Mouse (Mus musculus) limb, embryonic 14.5 days (tissue): ENCODE data around the gene Nostrin. TPM values are rescaled to one million over a fixed set of nuclear protein-coding genes. Genes with fewer than 3 reads are reported as not detected.

Experiments used
- ATAC-seq: fragments of 200-750 bp; cut with Nextera tagmentation; 2 replicates; pipeline ENCODE4 v1.8.0; 2017; ENCODE audit warnings: low read depth, moderate number of reproducible peaks, moderate TSS enrichment; ENCODE audit not compliant: low FRiP score
- DNase-seq: peaks from one replicate; pipeline ENCODE4 v3.0.0-alpha.2; 2015; ENCODE audit warnings: low spot score
- H3K27ac ChIP-seq: fragments of 300-500 bp; sonication (generic); replicated peaks from 2 replicates; pipeline ENCODE4 v1.5.1; 2014; ENCODE audit warnings: low read depth, mild to moderate bottlenecking, low read length, moderate library complexity, mixed read lengths
- H3K27me3 ChIP-seq: fragments of 300-500 bp; sonication (generic); 2 replicates; pipeline ENCODE4 v1.6.1; 2014; ENCODE audit warnings: low read length, mixed read lengths; ENCODE audit not compliant: control insufficient read depth, insufficient read depth
- H3K36me3 ChIP-seq: fragments of 300-500 bp; sonication (generic); 2 replicates; pipeline ENCODE4 v1.6.1; 2014; ENCODE audit warnings: mild to moderate bottlenecking, low read length, moderate library complexity, mixed read lengths; ENCODE audit not compliant: control insufficient read depth, insufficient read depth
- H3K4me1 ChIP-seq: fragments of 300-500 bp; sonication (generic); 2 replicates; pipeline ENCODE4 v1.6.1; 2014; ENCODE audit warnings: antibody characterized with exemption, low read length, mixed read lengths; ENCODE audit not compliant: control insufficient read depth, insufficient read depth
- H3K4me2 ChIP-seq: fragments of 300-500 bp; sonication (generic); replicated peaks from 2 replicates; pipeline ENCODE4 v1.6.1; 2014; ENCODE audit warnings: low read depth, mild to moderate bottlenecking, low read length, moderate library complexity; ENCODE audit not compliant: severe bottlenecking
- H3K4me3 ChIP-seq: fragments of 300-500 bp; sonication (generic); replicated peaks from 2 replicates; pipeline ENCODE4 v1.5.1; 2014; ENCODE audit warnings: low read length
- H3K9ac ChIP-seq: fragments of 300-500 bp; sonication (generic); 2 replicates; pipeline ENCODE4 v1.6.1; 2014; ENCODE audit warnings: mild to moderate bottlenecking, low read depth, low read length, moderate library complexity; ENCODE audit not compliant: severe bottlenecking
- H3K9me3 ChIP-seq: fragments of 300-500 bp; sonication (generic); 2 replicates; pipeline ENCODE4 v1.6.1; 2016; ENCODE audit warnings: low read length; ENCODE audit not compliant: control insufficient read depth
- POLR2A ChIP-seq: fragments of 200-500 bp; IDR thresholded peaks from 2 replicates; pipeline ENCODE4 v1.8.0; 2012; ENCODE audit warnings: inconsistent platforms, mild to moderate bottlenecking, moderate library complexity, borderline replicate concordance; ENCODE audit not compliant: insufficient read depth, insufficient read length; ENCODE audit errors: extremely low read depth
- WGBS: fragments of 180-500 bp; shearing (Covaris S2); extraction: QIAGEN DNeasy Blood & Tissue Kit; methylation state at CpG from one replicate; pipeline ENCODE4 v1.1.7; 2014; 5-methylcytosine and 5-hydroxymethylcytosine counted together
- polyA plus RNA-seq, 2 experiments: library from polyadenylated mRNA; depleted of rRNA in 1 of 2; stranded (reverse) in 1 of 2; unstranded in 1 of 2; fragments of >200 nt; fragmentation: Nextera tagmentation in 1 of 2; extraction: Ambion mirVana in 1 of 2; gene quantifications; 2 replicates each; pipeline versions ENCODE4 v1.2.1 to v1.2.3; 2012 to 2014

Gene Nostrin
- polyA plus RNA-seq, 2 experiments: 0.45 to 0.80 TPM

DNA sequence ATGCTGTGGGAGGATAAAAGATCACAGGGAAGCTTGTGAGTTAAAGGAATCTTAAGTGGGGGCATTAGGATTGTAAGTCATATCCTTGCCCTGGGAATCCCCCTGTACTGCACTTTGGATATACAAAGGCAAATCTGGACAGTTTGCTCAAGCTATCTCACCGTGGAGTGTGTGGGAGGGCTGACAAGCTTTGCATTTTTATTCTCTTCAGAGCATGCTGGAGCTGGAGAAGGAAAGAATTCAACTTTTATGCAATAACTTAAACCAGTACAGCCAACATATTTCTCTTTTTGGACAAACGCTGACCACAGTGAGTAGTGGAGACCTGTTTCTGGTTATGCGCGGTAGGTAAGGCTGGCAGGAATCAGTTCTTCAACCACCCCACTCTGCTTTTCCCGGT is 39.7 kb downstream of the Nostrin start:
- DNase-seq (no peak), ATAC-seq (no peak)
- Histone ChIP-seq H3K36me3 (no peaks in the 10 kb centered on the region), H3K4me2 (no peak overlapping the region), H3K4me1 (no peaks in the 10 kb centered on the region), H3K27me3 (no peaks in the 10 kb centered on the region), H3K4me3 (no peak overlapping the region), H3K9ac (no peak overlapping the region), H3K9me3 (no peaks in the 10 kb centered on the region), H3K27ac (no peak overlapping the region)
- no peak for TF ChIP-seq POLR2A
- 86% methylated on average over 5 of the region's 5 CpGs for WGBS

DNA sequence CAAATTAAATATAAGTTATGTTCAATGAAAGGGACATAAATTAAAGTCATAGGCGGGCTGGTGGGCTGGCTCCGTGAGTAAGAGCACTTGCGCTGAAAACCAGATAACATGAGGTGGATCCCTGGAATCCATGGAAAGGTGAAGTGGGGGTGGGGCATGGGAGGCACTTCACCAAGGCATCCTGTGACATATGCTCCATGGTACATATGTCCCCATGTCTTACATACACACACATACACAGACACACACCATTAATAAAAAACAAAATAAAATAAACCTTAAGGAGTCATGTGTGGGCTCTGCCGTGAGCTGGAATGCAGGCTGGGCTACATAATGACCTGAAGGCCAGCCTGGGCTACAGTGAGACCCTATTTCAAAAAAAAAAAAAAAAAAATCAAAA is 44.1 kb downstream of the Nostrin start:
- no peak for TF ChIP-seq POLR2A
- H3K4me3 ChIP-seq: no peak overlapping the region
- no peak overlapping the region for H3K27ac ChIP-seq

GRCm38 (mm10) chr2:69187990-69188389 is 52.4 kb downstream of the Nostrin start:
- H3K4me2 ChIP-seq: no peak overlapping the region
- 88% methylated on average over 2 of the region's 2 CpGs for WGBS
- H3K36me3 ChIP-seq: peaks cover 1% of the 10 kb centered on the region; the same call in 1 of the 2 replicates
- H3K4me3 ChIP-seq: no peak overlapping the region
- H3K27ac ChIP-seq: no peak overlapping the region
- ATAC-seq (no peak), DNase-seq (no peak)
- no peak for TF ChIP-seq POLR2A
- no peaks in the 10 kb centered on the region for H3K9me3 ChIP-seq
- H3K9ac ChIP-seq: no peak overlapping the region
- no peaks in the 10 kb centered on the region for H3K4me1 ChIP-seq
- no peaks in the 10 kb centered on the region for H3K27me3 ChIP-seq

More for the DNA sequence above, 44.1 kb downstream of the Nostrin start:
- H3K36me3 ChIP-seq: no peaks in the 10 kb centered on the region
- no peaks in the 10 kb centered on the region for H3K27me3 ChIP-seq
- H3K9me3 ChIP-seq: no peaks in the 10 kb centered on the region
- whole genome bisulfite sequencing: 87% methylated on average over 4 of the region's 4 CpGs
- H3K9ac ChIP-seq: no peak overlapping the region
- DNase-seq: no peak
- H3K4me1 ChIP-seq: no peaks in the 10 kb centered on the region
- H3K4me2 ChIP-seq: no peak overlapping the region
- ATAC-seq: no peak

GRCm38 (mm10) chr2:69188732-69189131 is 53.1 kb downstream of the Nostrin start:
- Histone ChIP-seq H3K36me3 (peaks cover 8% of the 10 kb centered on the region), H3K9me3 (no peaks in the 10 kb centered on the region), H3K27me3 (no peaks in the 10 kb centered on the region), H3K4me3 (no peak overlapping the region), H3K9ac (no peak overlapping the region), H3K4me1 (no peaks in the 10 kb centered on the region), H3K27ac (no peak overlapping the region), H3K4me2 (no peak overlapping the region)
- TF ChIP-seq POLR2A: no peak
- no peak for DNase-seq
- WGBS: 95% methylated on average over 6 of the region's 6 CpGs
- no peak for ATAC-seq

DNA sequence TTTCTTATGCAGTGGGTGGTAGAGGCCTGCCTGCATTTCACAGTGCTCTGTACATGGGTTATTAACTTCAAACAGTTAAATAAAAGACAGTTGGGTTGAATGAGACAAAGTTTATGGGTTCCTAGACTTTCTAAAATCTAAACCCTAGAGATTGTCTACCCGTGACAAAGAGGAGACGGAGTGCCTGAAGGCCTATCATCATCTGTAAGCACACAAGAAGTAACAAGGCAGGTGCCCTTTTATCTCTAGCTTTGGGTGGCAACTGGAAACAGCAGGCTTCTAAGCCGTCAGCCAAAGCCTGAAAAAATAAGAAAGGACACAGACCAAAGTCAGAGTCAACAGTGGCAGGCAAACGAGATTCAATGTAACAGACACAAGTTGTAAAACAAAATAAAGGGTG is 53.6 kb downstream of the Nostrin start:
- Histone ChIP-seq H3K9ac (no peak overlapping the region), H3K4me1 (no peaks in the 10 kb centered on the region), H3K4me3 (no peak overlapping the region), H3K4me2 (no peak overlapping the region), H3K36me3 (peaks cover 13% of the 10 kb centered on the region), H3K27ac (no peak overlapping the region), H3K9me3 (no peaks in the 10 kb centered on the region), H3K27me3 (no peaks in the 10 kb centered on the region)
- no peak for ATAC-seq
- 72% methylated on average over 4 of the region's 4 CpGs for WGBS
- TF ChIP-seq POLR2A: no peak
- no peak for DNase-seq

GRCm38 (mm10) chr2:69191059-69191458 is 55.5 kb downstream of the Nostrin start:
- WGBS: 85% methylated on average over 5 of the region's 5 CpGs
- Histone ChIP-seq H3K4me3 (no peak overlapping the region), H3K4me1 (no peaks in the 10 kb centered on the region), H3K9ac (no peak overlapping the region), H3K9me3 (no peaks in the 10 kb centered on the region), H3K4me2 (no peak overlapping the region), H3K27me3 (no peaks in the 10 kb centered on the region), H3K27ac (no peak overlapping the region), H3K36me3 (peaks cover 30% of the 10 kb centered on the region)
- ATAC-seq: no peak
- TF ChIP-seq POLR2A: no peak
- DNase-seq: no peak
